Mouse (Mus musculus) right cerebral cortex, adult 2 months (tissue): ENCODE results near the gene Nptxr.
A peak's percentile ranks its signal among the peaks of the same experiment; 100 is the strongest.
"Not testable (repeated sequence)": the region's sequence is repeated elsewhere in the genome, so short reads cannot be mapped to it uniquely, and the experiment has no call there.

Experiments
- DNase-seq, 2 experiments: peaks; one replicate each; pipeline ENCODE4 v3.0.0; 2021 to 2022; ENCODE audit warnings: low spot score in 2 of 2

Nptxr gene

GRCm38 (mm10) chr15:79822265-79823199 lies 18.0 kb upstream of the Nptxr start:
- DNase-seq, result no peak

- DNase-seq, result no peak
These were observed 13.8 kb upstream of the Nptxr start for GRCm38 (mm10) chr15:79818325-79818724.

GRCm38 (mm10) chr15:79813666-79814258 lies 9.2 kb upstream of the Nptxr start:
- no peak for DNase-seq

GRCm38 (mm10) chr15:79812840-79813239 lies 8.3 kb upstream of the Nptxr start:
- DNase-seq, result not testable (repeated sequence)

GRCm38 (mm10) chr15:79810997-79811396 lies 6.4 kb upstream of the Nptxr start:
- no peak for DNase-seq

GRCm38 (mm10) chr15:79810061-79810460 lies 5.5 kb upstream of the Nptxr start:
- no peak for DNase-seq

GRCm38 (mm10) chr15:79808658-79809057 lies 4.1 kb upstream of the Nptxr start:
- no peak for DNase-seq

- DNase-seq, result no peak
These were observed 3.5 kb upstream of the Nptxr start for GRCm38 (mm10) chr15:79808114-79808513.

GRCm38 (mm10) chr15:79807050-79807449 lies 2.5 kb upstream of the Nptxr start:
- DNase-seq, result no peak

- no peak for DNase-seq
These were observed 680 bp upstream of the Nptxr start for GRCm38 (mm10) chr15:79805246-79805645.

GRCm38 (mm10) chr15:79803533-79804351 lies 824 bp downstream of the Nptxr start:
- no peak for DNase-seq

- DNase-seq, result no peak
These were observed 2.3 kb downstream of the Nptxr start for GRCm38 (mm10) chr15:79802304-79802703.

GRCm38 (mm10) chr15:79801646-79802045 lies 2.9 kb downstream of the Nptxr start:
- no peak for DNase-seq

GRCm38 (mm10) chr15:79800701-79801100 lies 3.9 kb downstream of the Nptxr start:
- DNase-seq, result no peak

GRCm38 (mm10) chr15:79798591-79798990 lies 6.0 kb downstream of the Nptxr start:
- peak in 1 of 2 experiments; percentile 71 for DNase-seq

- DNase-seq, result no peak
These were observed 6.9 kb downstream of the Nptxr start for GRCm38 (mm10) chr15:79797680-79798079.

- no peak for DNase-seq
These were observed 7.5 kb downstream of the Nptxr start for GRCm38 (mm10) chr15:79797096-79797495.

- peak; percentile 68 to 83 for DNase-seq
These were observed 8.3 kb downstream of the Nptxr start for GRCm38 (mm10) chr15:79796256-79796655.

GRCm38 (mm10) chr15:79794173-79794572 lies 10.4 kb downstream of the Nptxr start:
- DNase-seq, result no peak

- DNase-seq, result no peak
These were observed 11.5 kb downstream of the Nptxr start for GRCm38 (mm10) chr15:79793076-79793475.

- no peak for DNase-seq
These were observed 12.1 kb downstream of the Nptxr start for GRCm38 (mm10) chr15:79792455-79792854.

GRCm38 (mm10) chr15:79791502-79791901 lies 13.1 kb downstream of the Nptxr start:
- DNase-seq, result no peak
